Mouse (Mus musculus): ENCODE data around the gene Tmem41b.

The Tmem41b gene

GRCm38 (mm10) chr7:109922889-109923288, 63.8 kb downstream of the Tmem41b start:
- no peak for DNase-seq (ENCODE audit: low read depth, low spot score)
